Mouse (Mus musculus) G1E-ER4 (cell line): ENCODE results near the gene Slc6a11. TPM values are rescaled to one million over a fixed set of nuclear protein-coding genes. Genes with fewer than 3 reads are reported as not detected.

Source experiments
- GATA1 ChIP-seq: IDR thresholded peaks from one replicate; pipeline ENCODE4 v1.8.0; 2012; ENCODE audit warnings: low read length, inconsistent platforms
- polyA plus RNA-seq: library from polyadenylated mRNA; stranded (reverse); fragments of >175 nt; gene quantifications from 2 replicates; pipeline ENCODE4 v1.2.3, GENCODE M21; 2012

Slc6a11 gene
- polyA plus RNA-seq, 1 experiment, result not detected

DNA sequence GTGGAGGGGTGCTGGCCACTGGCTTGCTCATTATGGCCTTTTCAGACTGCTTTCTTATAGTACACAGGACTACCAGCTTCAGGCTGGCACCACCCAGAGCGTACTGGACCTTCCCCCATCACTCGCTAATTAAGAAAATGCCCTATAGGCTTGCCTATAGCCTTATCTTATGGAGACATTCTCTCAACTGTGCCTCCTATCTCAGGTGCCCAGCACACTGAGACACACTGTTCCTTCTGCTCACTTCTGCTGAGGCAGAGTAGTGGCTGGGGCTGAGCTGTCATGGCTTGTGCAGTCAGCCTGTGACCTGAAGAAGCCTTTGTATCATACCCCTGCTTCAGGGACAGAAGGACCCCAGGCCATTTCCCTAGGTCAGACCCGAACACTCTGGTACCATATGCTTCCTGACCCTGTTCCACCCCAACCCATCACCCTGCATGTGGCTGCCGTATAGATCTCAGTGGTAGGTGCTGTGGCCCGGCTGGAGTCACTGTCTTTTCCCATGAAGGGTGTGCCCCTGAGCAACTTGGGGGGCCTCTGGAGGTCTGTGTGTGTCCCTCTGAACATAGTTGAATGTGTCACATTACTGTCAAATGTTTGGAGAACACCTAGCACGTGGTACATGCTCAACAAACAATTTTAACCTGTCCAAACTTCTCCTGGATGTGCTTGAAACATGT, 14.7 kb downstream of the Slc6a11 start:
- no peak for TF ChIP-seq GATA1

DNA sequence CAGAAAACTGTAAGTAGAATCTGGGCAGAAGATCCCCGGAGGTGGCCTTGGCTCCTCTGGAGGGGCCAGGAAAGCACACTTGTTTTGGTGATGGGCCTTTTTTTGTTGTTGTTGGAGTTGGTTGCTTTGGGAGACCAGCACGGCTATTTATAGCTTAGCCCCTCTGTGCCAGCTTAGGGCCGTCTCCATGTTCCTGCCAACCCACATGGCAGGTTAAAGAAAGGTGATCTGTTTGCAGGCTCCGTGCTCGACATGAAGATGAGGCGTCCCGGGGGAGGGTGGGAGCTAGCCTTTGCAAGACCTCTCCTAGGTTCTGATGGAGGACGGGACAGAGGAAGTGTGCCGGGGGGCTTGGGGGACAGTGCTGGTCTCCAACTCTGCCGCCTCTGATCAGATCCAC, 24.7 kb downstream of the Slc6a11 start:
- no peak for TF ChIP-seq GATA1

DNA sequence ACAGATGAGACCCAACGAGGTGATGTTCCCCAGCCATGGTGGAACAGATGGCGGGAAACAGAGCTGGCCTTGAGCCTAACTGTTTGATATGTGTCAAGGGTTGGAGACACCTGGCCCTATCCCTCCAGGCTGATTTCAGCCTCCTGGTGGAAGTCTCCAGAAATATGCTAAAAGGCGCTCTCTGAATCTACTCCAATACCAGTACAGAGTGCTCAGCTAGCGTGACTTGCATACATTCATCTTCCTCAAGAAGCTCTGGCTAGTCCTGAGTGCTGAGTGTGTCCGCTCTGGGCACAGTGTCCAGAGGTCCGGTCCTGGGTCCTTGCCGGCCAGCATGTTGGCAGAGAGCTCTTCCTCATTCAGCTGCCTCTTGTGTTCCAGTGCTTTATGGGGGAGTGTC, 27.8 kb downstream of the Slc6a11 start:
- TF ChIP-seq GATA1, result no peak

DNA sequence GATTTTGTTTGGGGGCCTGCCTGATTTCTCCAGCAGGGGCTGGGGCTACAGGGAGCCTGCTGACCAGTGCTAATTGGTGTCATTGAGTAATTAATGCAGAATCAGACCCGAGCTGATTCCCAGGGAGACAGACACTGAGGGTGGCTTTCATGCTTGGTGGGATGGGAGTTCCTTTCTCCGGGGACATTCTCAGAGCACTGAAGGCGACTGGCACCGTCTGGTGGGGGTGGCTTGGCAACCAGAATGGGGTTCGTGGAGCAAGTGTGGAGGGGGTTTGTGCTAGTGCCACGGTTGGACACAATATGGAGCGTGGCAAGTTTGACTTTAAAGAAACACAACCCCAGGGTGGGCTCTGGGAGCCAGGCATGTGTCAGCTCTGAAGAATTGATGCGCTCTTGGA, 29.7 kb downstream of the Slc6a11 start:
- TF ChIP-seq GATA1, result no peak

DNA sequence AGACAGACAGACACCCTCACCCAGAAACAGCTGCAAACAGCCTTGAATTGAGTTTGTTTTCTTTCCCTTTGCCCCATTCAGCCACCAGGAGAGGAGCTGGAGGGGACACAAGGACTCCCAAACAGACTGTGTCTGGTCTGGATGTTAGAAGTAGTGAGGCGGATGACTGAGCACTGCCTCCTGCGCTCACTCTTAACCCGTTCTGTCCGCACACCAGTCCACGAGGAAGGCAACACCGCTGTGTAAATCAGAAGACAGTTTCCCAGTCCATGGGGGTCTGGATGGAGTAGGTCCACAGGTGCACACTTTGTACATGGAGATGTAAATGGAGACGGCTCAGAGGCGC, 43.0 kb downstream of the Slc6a11 start:
- no peak for TF ChIP-seq GATA1

DNA sequence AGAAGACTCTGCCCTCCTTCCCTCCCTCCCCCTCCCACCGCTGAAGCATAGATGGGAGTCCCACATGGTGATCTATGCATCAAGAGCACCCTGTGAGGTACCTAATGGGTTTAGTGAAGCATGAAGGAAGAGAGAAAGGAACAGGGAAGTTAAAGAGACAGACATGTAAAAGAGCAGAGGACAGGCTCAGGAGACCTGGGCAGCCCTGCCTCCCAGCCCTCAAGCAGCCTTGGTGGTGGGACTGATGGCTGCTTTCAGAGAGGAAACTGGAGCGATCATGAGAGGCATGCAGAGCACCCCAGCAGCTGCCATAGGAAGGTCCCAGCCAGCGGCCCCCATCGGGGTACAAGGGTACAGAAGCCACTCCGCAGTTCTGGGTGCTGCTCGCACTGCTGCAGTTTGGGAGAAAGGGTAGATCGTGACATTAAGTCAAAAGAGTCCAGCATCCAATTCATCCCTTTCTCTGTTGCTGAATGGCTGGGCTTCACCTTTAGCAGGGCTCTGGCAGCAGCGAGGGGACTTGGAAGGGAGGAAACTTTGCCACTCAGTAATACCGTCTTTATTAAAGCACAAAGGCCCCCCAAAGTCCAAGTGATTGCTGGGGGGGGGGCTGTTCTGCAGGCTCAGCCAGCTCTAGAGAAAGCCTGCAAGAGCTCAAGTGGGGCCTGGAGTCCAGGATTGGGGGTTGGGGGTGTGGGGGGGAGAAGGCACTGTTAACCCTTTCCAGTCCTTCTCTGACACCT, 43.5 kb downstream of the Slc6a11 start:
- no peak for TF ChIP-seq GATA1

DNA sequence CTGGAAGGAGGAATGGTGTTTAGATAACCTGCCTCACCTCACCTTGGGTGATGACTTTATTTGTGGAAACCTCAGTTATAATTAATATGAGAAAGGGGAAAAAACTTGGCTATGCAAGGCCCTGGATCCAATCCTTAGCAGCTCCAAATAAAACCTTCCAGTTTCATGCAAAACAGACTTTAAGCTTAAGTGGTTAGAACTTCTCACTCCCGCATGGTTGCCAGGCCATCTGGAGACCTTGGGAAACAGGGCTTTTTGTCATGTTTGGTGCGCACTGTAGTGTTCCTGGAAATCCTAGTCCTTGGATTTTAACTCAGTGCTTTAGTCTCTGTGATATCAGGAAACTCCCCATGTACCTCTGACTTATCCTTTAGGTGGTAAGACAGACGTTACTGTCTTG, 47.1 kb downstream of the Slc6a11 start:
- no peak for TF ChIP-seq GATA1

DNA sequence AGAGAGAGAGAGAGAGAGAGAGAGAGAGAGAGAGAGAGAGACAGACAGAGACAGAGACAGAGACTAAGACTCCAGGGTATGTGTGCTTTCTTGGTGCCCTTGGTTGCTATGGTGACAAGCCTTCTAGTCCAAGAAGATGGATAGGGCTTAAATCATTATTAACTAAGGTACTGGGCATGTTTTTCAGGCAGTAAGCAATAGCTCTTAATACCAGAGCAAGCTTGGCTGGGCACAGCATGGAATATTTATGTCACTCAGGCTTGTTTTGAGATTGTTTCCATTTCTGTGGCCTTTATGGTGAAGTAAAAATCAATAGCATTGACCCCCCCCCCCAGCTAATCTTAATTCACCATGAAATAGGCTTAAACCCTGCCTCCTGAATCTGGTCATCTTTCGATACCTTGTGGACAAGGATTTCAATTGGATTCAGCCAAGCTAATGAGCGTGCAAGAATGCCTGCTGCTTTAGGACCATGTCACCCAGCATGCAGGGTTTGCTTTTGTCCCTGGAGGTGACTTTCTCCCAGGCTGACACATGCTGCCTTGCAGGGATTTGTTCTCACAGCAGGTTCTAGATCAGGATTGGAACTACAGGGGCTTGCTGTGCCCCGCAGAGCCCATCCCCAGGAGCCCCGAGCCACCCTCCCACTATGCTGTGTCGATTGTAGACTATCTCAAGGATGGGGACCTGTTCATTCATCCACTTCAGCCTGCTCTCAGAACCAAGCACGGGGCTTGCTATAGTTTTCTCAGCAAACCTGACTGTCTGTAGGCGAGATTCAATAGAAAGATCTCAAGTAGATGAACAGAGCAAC, 51.5 kb downstream of the Slc6a11 start:
- TF ChIP-seq GATA1, result no peak

DNA sequence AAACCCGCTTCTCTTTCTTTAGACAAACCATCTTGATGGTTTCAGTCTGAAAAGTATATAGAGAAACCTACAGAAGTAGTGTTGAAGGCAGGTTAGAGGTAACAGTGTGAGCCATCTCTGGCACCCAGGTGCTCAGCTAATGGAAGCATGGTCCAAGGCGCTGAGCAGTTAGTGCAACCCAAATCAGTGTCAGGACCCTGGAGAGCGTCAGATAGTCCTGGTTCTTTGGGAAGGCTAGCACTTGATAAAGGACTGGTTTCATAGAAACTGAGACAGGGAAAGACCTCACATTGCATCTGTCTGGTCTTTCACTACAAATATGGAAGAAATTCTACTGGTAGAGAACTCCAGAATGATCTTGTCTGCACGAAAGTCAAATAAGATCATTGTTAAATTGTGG, 56.1 kb downstream of the Slc6a11 start:
- no peak for TF ChIP-seq GATA1

DNA sequence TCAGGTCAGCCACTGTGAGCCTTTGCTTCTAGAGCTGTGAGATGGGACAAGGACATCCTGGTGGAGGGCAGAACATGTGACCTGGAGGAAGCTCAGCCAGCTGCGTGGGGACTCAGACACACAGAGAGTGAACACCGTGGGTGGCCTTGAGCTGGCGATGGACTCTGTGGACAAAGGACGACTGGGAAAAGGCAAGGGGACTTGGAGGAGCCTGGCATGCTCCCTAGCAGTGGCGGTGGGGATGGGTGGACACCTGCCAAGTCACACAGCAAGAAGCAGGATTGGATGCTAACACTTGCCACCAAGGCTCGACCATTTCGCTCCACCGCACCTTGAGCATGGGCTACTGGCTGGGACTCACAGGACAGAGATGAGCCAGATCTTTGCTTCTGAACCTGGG, 57.8 kb downstream of the Slc6a11 start:
- TF ChIP-seq GATA1, result no peak

DNA sequence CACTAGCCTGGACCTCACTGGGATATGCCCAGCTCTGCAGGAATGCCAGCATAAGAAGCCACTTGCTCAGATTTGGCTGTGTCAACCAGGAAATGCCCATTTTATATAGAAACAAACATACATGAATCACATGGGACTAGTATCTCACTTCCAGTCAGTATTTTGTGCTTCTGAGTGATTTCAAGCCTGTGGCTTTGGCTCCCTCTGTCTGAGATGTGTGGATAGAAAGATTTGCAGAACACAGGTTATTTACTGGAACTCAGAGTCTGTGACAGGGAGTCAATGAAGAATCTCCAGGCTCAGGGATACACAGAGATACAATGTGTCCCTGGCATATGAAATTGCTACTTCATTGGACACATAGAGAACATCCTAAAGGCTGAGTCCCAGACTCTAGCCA, 65.0 kb downstream of the Slc6a11 start:
- no peak for TF ChIP-seq GATA1

DNA sequence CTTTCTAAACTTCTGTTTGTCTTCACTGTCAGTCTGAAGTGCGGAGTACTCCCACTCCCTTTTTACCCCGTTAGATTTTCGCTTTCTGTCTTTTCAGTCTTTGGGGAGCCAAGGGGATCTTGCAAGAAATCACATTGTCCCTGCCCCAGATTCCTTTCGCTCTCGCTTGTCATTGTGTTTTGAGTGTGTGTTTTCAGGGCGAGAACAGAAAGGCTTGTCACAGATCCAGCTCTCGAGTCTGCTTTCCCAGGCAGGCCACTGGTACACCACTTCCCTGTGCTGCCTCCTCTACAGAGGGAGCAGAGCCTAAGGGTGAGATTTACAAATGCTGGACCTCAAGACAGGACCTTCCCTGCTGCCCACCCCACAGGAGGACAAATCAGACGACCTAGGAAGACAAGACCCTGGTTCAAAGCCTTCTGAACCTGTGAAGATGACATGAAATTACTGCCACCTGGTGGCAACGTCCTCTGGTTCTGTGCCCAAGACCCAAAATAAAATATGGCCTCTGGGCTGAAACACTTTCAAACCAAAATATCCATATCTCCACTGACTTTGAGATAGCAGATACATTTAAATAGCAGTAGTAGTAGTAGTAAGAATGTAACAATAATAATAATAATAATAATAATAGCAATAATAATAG, 68.3 kb downstream of the Slc6a11 start:
- TF ChIP-seq GATA1, result no peak

DNA sequence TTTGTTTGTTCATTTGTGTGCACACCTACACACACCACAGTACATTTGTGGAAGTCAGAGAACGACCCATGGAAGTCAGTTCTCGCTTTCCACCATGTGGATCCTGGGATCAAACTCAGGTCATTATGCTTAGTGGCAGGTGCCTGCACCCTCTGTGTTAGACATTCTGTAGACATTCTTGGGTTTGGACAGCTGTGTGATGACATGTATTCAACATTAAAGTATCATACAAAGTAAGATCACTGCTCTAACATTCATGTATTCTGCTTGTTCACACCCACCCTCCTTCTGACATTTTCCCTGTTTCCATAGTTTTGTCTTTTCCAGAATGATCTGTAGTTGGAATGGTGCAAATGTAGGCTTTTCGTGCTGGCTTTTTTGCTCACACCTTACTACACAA, 73.5 kb downstream of the Slc6a11 start:
- no peak for TF ChIP-seq GATA1

DNA sequence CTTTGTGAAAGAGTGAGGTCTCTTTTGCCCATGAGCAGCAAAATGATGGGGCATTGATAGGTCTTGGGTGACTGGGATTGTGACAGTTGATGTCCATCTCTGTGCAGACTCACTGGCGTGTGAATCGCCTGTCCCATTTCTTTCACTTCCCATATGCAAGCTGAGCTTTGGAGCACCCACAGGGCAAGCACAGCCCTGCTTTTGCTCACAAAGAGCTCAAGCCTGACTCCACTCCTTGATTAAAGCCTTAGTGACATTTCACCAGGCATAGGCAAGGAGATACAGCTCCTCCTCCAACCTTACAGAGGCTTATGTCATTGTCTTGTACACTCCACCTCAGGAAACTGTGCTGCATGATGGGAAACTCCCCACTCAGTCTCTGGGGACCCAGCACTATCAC, 77.3 kb downstream of the Slc6a11 start:
- no peak for TF ChIP-seq GATA1

DNA sequence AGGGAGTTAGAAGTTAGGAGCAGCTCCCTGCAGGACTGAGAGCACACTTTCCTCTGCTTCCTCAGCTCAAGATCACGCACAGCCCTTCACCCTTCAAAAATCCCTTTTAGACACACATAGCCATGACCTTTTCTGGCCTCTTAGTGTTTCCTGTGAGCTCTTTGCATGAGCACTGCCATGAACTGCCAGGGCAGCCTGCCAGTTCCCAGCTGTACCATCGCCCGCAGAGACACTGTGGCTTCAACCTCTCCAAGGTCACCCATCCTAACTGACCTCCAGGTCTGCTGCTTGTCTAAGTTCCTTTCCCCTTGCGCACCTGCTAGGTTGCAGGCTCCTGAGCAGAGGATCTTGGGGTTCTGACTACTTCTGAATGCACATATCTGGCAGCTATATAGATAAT, 83.4 kb downstream of the Slc6a11 start:
- no peak for TF ChIP-seq GATA1
